8 mouse cellular contexts compared by ENCODE assay signal in genomic region chr6:149193276-149193905, GRCm38 (mm10). TPM values are rescaled to one million over a fixed set of nuclear protein-coding genes. Genes with fewer than 3 reads are reported as not detected.
DNase-seq lines count a peak whose midpoint lies in the region; ATAC-seq and TF ChIP-seq lines count a peak whose summit lies in the region.

No protein-coding gene starts in this region.

- H3K9ac ChIP-seq in heart, embryonic 11.5 days (ENCODE audit: low read depth, low read length) = no peak overlapping the region
- H3K9ac ChIP-seq in lung, embryonic 14.5 days = no peak overlapping the region
- H3K9ac ChIP-seq in hindbrain, embryonic 14.5 days = no peak overlapping the region

- H3K9me3 ChIP-seq in heart, embryonic 11.5 days (replicated peaks; ENCODE audit: control insufficient read depth, low read length) = no peaks in the 10 kb centered on the region
- H3K9me3 ChIP-seq in lung, embryonic 14.5 days (ENCODE audit: low read depth, low read length) = no peaks in the 10 kb centered on the region
- no peaks in the 10 kb centered on the region for H3K9me3 ChIP-seq in hindbrain, embryonic 14.5 days (ENCODE audit: control insufficient read depth, low read length)

- ATAC-seq in activated CD4-positive, CD25-positive, alpha-beta regulatory T cell, adult 4 months = peak; percentile 51
- peak; percentile 79 for ATAC-seq in heart, embryonic 11.5 days (replicated peaks; ENCODE audit: insufficient number of reproducible peaks, low FRiP score, low TSS enrichment)
- ATAC-seq in lung, embryonic 14.5 days (ENCODE audit: insufficient read depth) = no peak
- ATAC-seq in hindbrain, embryonic 14.5 days (ENCODE audit: low FRiP score) = no peak

- no peak for TF ChIP-seq CTCF in lung, embryonic 14.5 days (IDR thresholded peaks at IDR 0.05; ENCODE audit: low read depth)

- H3K4me3 ChIP-seq in heart, embryonic 11.5 days (ENCODE audit: low read depth, low read length) = no peak overlapping the region
- H3K4me3 ChIP-seq in lung, embryonic 14.5 days (ENCODE audit: low read depth, low read length) = no peak overlapping the region
- H3K4me3 ChIP-seq in hindbrain, embryonic 14.5 days (replicated peaks; ENCODE audit: low read length) = no peak overlapping the region

- H3K4me2 ChIP-seq in heart, embryonic 11.5 days = no peak overlapping the region
- no peak overlapping the region for H3K4me2 ChIP-seq in lung, embryonic 14.5 days
- H3K4me2 ChIP-seq in hindbrain, embryonic 14.5 days (replicated peaks) = no peak overlapping the region

- peak; percentile 32 for DNase-seq in adrenal gland, adult 8-10 months
- no peak for DNase-seq in adrenal gland, adult 18-20 months (ENCODE audit: low spot score in 2 of 2)
- peak; percentile 45 for DNase-seq in lung, embryonic 14.5 days
- DNase-seq in yolk sac, embryonic 10.5 days (ENCODE audit: low spot score) = peak; percentile 73
- no peak for DNase-seq in layer of hippocampus, postnatal 10 days (ENCODE audit: low spot score in 2 of 2)
- DNase-seq in hindbrain, embryonic 14.5 days (ENCODE audit: low spot score) = no peak

- no peaks in the 10 kb centered on the region for H3K4me1 ChIP-seq in heart, embryonic 11.5 days (ENCODE audit: control insufficient read depth, insufficient read depth, low read length)
- H3K4me1 ChIP-seq in lung, embryonic 14.5 days (ENCODE audit: insufficient read depth) = peaks cover 3% of the 10 kb centered on the region; the same call in 1 of the 2 replicates
- H3K4me1 ChIP-seq in hindbrain, embryonic 14.5 days (replicated peaks; ENCODE audit: control insufficient read depth, insufficient read depth, low read length) = no peaks in the 10 kb centered on the region

- WGBS in heart, embryonic 11.5 days (ENCODE audit: insufficient replicate concordance) = 54% methylated on average over 5 of the region's 5 CpGs
- 62% methylated on average over 5 of the region's 5 CpGs for WGBS in lung, embryonic 14.5 days
- 75% methylated on average over 5 of the region's 5 CpGs for WGBS in hindbrain, embryonic 14.5 days

- H3K27ac ChIP-seq in heart, embryonic 11.5 days (ENCODE audit: low read depth, low read length) = peak overlapping the region; percentile 62; the same call in 1 of the 2 replicates
- no peak overlapping the region for H3K27ac ChIP-seq in lung, embryonic 14.5 days (ENCODE audit: low read depth)
- H3K27ac ChIP-seq in hindbrain, embryonic 14.5 days = no peak overlapping the region

- H3K27me3 ChIP-seq in heart, embryonic 11.5 days (ENCODE audit: control insufficient read depth, insufficient read depth, low read length) = no peaks in the 10 kb centered on the region
- no peaks in the 10 kb centered on the region for H3K27me3 ChIP-seq in lung, embryonic 14.5 days (ENCODE audit: insufficient read depth, low read length)
- no peaks in the 10 kb centered on the region for H3K27me3 ChIP-seq in hindbrain, embryonic 14.5 days (ENCODE audit: control insufficient read depth, insufficient read depth, low read length)

- no peaks in the 10 kb centered on the region for H3K36me3 ChIP-seq in heart, embryonic 11.5 days (ENCODE audit: control insufficient read depth, insufficient read depth, low read length)
- H3K36me3 ChIP-seq in lung, embryonic 14.5 days (ENCODE audit: insufficient read depth) = no peaks in the 10 kb centered on the region
- H3K36me3 ChIP-seq in hindbrain, embryonic 14.5 days (replicated peaks; ENCODE audit: control insufficient read depth, insufficient read depth) = no peaks in the 10 kb centered on the region

RNA-seq across cellular contexts. Expression of gene Amn1, which starts 4.9 kb away (rescaled TPM):
- 10 to 100 TPM; 26.3 to 38.3 (median 29.6) TPM for total RNA-seq in adrenal gland, adult 8-10 months (2022)
- total RNA-seq in adrenal gland, adult 18-20 months (2021) = 10 to 100 TPM; 25.2 to 29.0 TPM
- polyA plus RNA-seq in activated CD4-positive, CD25-positive, alpha-beta regulatory T cell, adult 4 months (2017; shearing (Covaris generic)) = 10 to 100 TPM; 17.2 to 31.1 TPM
- 24.8 and 28.0 TPM in 2 replicates for polyA plus RNA-seq in heart, embryonic 11.5 days (2014; fragmentation: Nextera tagmentation; extraction: Ambion mirVana)
- polyA plus RNA-seq in lung, embryonic 14.5 days (2014; fragmentation: Nextera tagmentation; extraction: Ambion mirVana) = 28.2 and 30.2 TPM in 2 replicates
- total RNA-seq in layer of hippocampus, postnatal 10 days (2021) = 10 to 100 TPM; 39.8 to 41.7 TPM
- 104 and 110 TPM in 2 replicates for polyA plus RNA-seq in hindbrain, embryonic 14.5 days (2014; fragmentation: Nextera tagmentation; extraction: Ambion mirVana)

RNA-seq across cellular contexts. Expression of gene Etfbkmt, which starts 53.7 kb away (rescaled TPM):
- 10 to 100 TPM; 20.6 to 32.3 (median 22.0) TPM for total RNA-seq in adrenal gland, adult 8-10 months (2022)
- total RNA-seq in adrenal gland, adult 18-20 months (2021) = 10 to 100 TPM; 12.5 to 13.5 TPM
- polyA plus RNA-seq in activated CD4-positive, CD25-positive, alpha-beta regulatory T cell, adult 4 months (2017; shearing (Covaris generic)) = 10 to 100 TPM; 75.2 to 93.2 TPM
- 13.8 and 17.9 TPM in 2 replicates for polyA plus RNA-seq in heart, embryonic 11.5 days (2014; fragmentation: Nextera tagmentation; extraction: Ambion mirVana)
- polyA plus RNA-seq in lung, embryonic 14.5 days (2014; fragmentation: Nextera tagmentation; extraction: Ambion mirVana) = 13.7 and 15.6 TPM in 2 replicates
- 1 to 10 TPM; 2.6 to 3.3 TPM for total RNA-seq in layer of hippocampus, postnatal 10 days (2021)
- polyA plus RNA-seq in hindbrain, embryonic 14.5 days (2014; fragmentation: Nextera tagmentation; extraction: Ambion mirVana) = 6.4 and 6.8 TPM in 2 replicates

Comparison
In these comparisons a context has a peak if more than half of its experiments do, and no peak if none do; other contexts are left out.
1. DNase-seq: peak in adrenal gland, adult 8-10 months (single experiment), lung, embryonic 14.5 days (single experiment) and yolk sac, embryonic 10.5 days (single experiment); none in adrenal gland, adult 18-20 months (0 of 2), layer of hippocampus, postnatal 10 days (0 of 2) and hindbrain, embryonic 14.5 days (single experiment).
2. ATAC-seq: peak in activated CD4-positive, CD25-positive, alpha-beta regulatory T cell, adult 4 months (single experiment) and heart, embryonic 11.5 days (single experiment); none in lung, embryonic 14.5 days (single experiment) and hindbrain, embryonic 14.5 days (single experiment).